8 mouse cellular contexts compared by ENCODE assay signal in genomic region chr12:86800765-86801147, GRCm38 (mm10).
DNase-seq lines count a peak whose midpoint lies in the region; ATAC-seq and TF ChIP-seq lines count a peak whose summit lies in the region.

No protein-coding gene starts in this region.

- H3K9ac ChIP-seq in kidney, postnatal 0 days (ENCODE audit: low read depth, low read length), result peak overlapping the region; percentile 32; the same call in 1 of the 2 replicates

- DNase-seq in spleen, postnatal 4 days (ENCODE audit: low spot score in 2 of 2), result peak; percentile 66 to 73
- DNase-seq in spleen, adult 12 weeks (ENCODE audit: low spot score), result no peak
- peak; percentile 87 for DNase-seq in c-Kit-positive CD71-positive TER-119-negative erythroid progenitor cells, embryonic 14.5 days (ENCODE audit: low read depth)
- DNase-seq in heart, adult 11 months, result peak; percentile 99
- DNase-seq in kidney, postnatal 0 days (ENCODE audit: low spot score), result peak; percentile 86
- peak; percentile 91 for DNase-seq in lung, postnatal 36 days
- DNase-seq in testis, postnatal 14 days (ENCODE audit: low spot score), result peak; percentile 81
- DNase-seq in frontal cortex, postnatal 10 days (ENCODE audit: low spot score in 2 of 2), result no peak

- peak overlapping the region; percentile 44; the same call in 1 of the 2 replicates for H3K4me2 ChIP-seq in kidney, postnatal 0 days (ENCODE audit: low read length)

- no peaks in the 10 kb centered on the region for H3K27me3 ChIP-seq in kidney, postnatal 0 days (ENCODE audit: insufficient read depth, low read length)

- no peak overlapping the region for H3K4me3 ChIP-seq in kidney, postnatal 0 days (replicated peaks; ENCODE audit: low read depth, low read length)

- peak; percentile 33 for ATAC-seq in kidney, postnatal 0 days (replicated peaks; ENCODE audit: low FRiP score, low read depth)

- peaks cover 53% of the 10 kb centered on the region for H3K4me1 ChIP-seq in kidney, postnatal 0 days (replicated peaks; ENCODE audit: insufficient read depth, low read length)

- no peak for TF ChIP-seq CTCF in kidney, postnatal 0 days (IDR thresholded peaks at IDR 0.05; ENCODE audit: low read depth)

- no peaks in the 10 kb centered on the region for H3K36me3 ChIP-seq in kidney, postnatal 0 days (ENCODE audit: insufficient read depth, low read length)

- peak overlapping the region; percentile 98 for H3K27ac ChIP-seq in kidney, postnatal 0 days

- H3K9me3 ChIP-seq in kidney, postnatal 0 days (replicated peaks; ENCODE audit: low read length), result no peaks in the 10 kb centered on the region

- 3% methylated on average over 7 of the region's 7 CpGs for WGBS in kidney, postnatal 0 days

Comparison
In these comparisons a context has a peak if more than half of its experiments do, and no peak if none do; other contexts are left out.
1. DNase-seq: peak in spleen, postnatal 4 days (2 of 2), c-Kit-positive CD71-positive TER-119-negative erythroid progenitor cells, embryonic 14.5 days (single experiment), heart, adult 11 months (single experiment), kidney, postnatal 0 days (single experiment), lung, postnatal 36 days (single experiment) and testis, postnatal 14 days (single experiment); none in spleen, adult 12 weeks (single experiment) and frontal cortex, postnatal 10 days (0 of 2).